Mouse (Mus musculus): ENCODE data around the gene Tmc6. TPM values are rescaled to one million over a fixed set of nuclear protein-coding genes. Genes with fewer than 3 reads are reported as not detected.

The Tmc6 gene
- polyA plus RNA-seq, 1 experiment from 2014 or later: 62.1 TPM

DNA sequence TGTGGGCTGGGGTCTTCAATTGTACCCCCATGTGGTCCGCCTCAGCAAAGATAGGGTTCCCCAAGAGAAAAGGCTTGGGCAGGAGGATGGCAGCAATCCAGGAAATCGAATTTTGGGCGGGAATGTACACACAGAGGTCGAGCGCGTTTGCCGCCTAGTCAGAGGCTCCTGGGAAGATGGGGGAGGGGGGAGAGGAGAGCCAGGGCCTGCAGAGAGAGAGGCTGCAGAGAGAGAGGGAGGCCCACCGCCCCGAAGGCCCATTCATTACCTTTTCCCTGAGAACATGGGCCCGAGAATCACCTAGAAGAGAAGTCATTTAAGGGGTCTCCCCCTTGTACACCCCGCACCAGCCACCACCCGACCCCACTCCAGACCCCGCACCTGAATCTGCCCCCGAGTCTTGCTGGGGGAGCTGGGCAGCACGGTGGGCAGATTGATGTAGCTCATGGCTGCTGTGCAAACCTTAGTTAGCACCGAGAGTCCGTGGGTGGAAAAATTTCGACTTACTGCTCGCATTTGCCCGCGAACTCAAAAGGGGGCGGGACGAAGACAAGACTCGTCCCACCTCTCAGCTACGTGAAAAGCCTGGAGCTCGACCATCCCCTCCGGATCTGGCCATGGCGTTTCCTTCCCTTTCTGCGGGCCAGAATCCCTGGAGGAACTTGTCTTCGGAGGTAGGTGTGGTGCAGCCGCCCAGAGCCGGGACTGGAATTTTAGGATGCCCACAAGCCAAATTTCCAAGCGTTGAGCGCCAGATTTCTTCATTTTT, 43.5 kb upstream of the Tmc6 start, which contains the start of the genes Afmid and Tk1:
Gene Afmid (plus strand): TSS at position 592 of the 769 bp plus-strand sequence.
Gene Tk1 (minus strand): TSS at position 760 of the 769 bp plus-strand sequence.
- Histone ChIP-seq H3K27ac (ENCODE audit: low read depth, low read length) (peak within 1 kb of the TSS; percentile 95), H3K27me3 (replicated peaks; ENCODE audit: control insufficient read depth, insufficient read depth, low read length) (no peaks in the 10 kb centered on the region), H3K4me3 (ENCODE audit: low read depth, low read length) (peak within 1 kb of the TSS; percentile 68), H3K4me1 (replicated peaks; ENCODE audit: control insufficient read depth, insufficient read depth, low read length) (peaks cover 60% of the 10 kb centered on the region), H3K9ac (ENCODE audit: low read depth, low read length) (peak within 1 kb of the TSS; percentile 97), H3K9me3 (ENCODE audit: control insufficient read depth, low read length) (no peaks in the 10 kb centered on the region), H3K4me2 (peak within 1 kb of the TSS; percentile 98), H3K36me3 (ENCODE audit: control insufficient read depth, insufficient read depth, low read length) (peaks cover 30% of the 10 kb centered on the region)
- DNase-seq (ENCODE audit: low spot score) (peak; percentile 83), ATAC-seq (replicated peaks; ENCODE audit: low FRiP score) (peak; percentile 61)
- under 1% methylated on average over 34 of the region's 34 CpGs for WGBS

DNA sequence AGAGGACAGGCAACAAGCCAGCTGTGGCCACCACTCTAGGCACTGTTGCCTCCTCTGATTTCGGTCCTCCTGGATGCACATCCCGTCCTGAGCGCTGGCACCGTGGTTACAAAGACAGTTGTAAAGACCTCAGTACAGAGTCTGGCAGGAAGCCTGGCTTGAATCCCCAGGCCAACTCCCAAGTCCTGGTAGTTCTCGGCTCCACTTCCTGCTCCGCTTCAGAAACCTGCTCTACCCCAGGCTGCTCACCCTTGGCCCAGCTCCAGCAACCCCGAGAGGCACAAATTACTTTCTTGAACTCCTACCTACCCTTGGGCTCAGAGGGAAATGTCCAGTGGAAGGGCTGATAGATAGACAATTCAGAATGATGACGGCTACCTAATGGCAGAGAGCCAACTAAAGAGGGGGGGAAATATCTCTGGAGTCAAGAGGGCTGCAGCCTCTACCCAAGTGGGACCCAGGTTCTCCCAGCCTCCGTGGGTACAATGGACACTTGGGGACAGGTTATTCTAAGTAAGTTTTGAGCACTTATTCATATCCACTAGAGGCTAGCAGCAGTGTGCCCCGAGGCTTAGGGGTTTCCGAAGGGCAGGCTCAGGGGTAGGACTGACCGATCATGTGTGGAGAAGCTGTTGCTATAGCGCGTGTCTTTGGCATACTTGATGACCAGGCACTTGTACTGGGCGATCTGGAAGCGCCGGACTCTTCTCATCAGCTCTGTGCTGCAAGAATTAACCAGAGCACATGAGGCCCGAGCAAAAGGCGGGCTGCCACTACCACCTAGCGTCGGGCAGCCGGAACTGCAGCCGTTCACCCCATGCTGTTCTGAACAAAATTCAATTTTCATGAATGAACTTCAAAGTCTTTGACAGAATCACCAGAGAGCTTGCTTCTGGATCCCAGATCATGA, 42.3 kb upstream of the Tmc6 start:
- Histone ChIP-seq H3K27me3 (replicated peaks; ENCODE audit: control insufficient read depth, insufficient read depth, low read length) (no peaks in the 10 kb centered on the region), H3K4me2 (peak overlapping the region; percentile 98), H3K4me3 (ENCODE audit: low read depth, low read length) (peak overlapping the region; percentile 68), H3K36me3 (ENCODE audit: control insufficient read depth, insufficient read depth, low read length) (peaks cover 30% of the 10 kb centered on the region), H3K4me1 (replicated peaks; ENCODE audit: control insufficient read depth, insufficient read depth, low read length) (peaks cover 48% of the 10 kb centered on the region), H3K9me3 (ENCODE audit: control insufficient read depth, low read length) (no peaks in the 10 kb centered on the region), H3K27ac (ENCODE audit: low read depth, low read length) (peak overlapping the region; percentile 95), H3K9ac (ENCODE audit: low read depth, low read length) (peak overlapping the region; percentile 97)
- 20% methylated on average over 23 of the region's 23 CpGs for WGBS
- ATAC-seq (replicated peaks; ENCODE audit: low FRiP score) (peak; percentile 59), DNase-seq (ENCODE audit: low spot score) (peak; percentile 80)

GRCm38 (mm10) chr11:117823411-117823810, 41.4 kb upstream of the Tmc6 start:
- peak overlapping the region; percentile 11; the same call in 1 of the 2 replicates for H3K27ac ChIP-seq (ENCODE audit: low read depth, low read length)
- DNase-seq (ENCODE audit: low spot score): no peak
- peaks cover 38% of the 10 kb centered on the region for H3K4me1 ChIP-seq (replicated peaks; ENCODE audit: control insufficient read depth, insufficient read depth, low read length)
- peaks cover 36% of the 10 kb centered on the region for H3K36me3 ChIP-seq (ENCODE audit: control insufficient read depth, insufficient read depth, low read length)
- 93% methylated on average over 6 of the region's 6 CpGs for WGBS
- peak overlapping the region; percentile 98 for H3K4me2 ChIP-seq
- ATAC-seq (replicated peaks; ENCODE audit: low FRiP score): no peak
- peak overlapping the region; percentile 97; the same call in 1 of the 2 replicates for H3K9ac ChIP-seq (ENCODE audit: low read depth, low read length)
- no peaks in the 10 kb centered on the region for H3K27me3 ChIP-seq (replicated peaks; ENCODE audit: control insufficient read depth, insufficient read depth, low read length)
- H3K9me3 ChIP-seq (ENCODE audit: control insufficient read depth, low read length): no peaks in the 10 kb centered on the region
- peak overlapping the region; percentile 68 for H3K4me3 ChIP-seq (ENCODE audit: low read depth, low read length)

DNA sequence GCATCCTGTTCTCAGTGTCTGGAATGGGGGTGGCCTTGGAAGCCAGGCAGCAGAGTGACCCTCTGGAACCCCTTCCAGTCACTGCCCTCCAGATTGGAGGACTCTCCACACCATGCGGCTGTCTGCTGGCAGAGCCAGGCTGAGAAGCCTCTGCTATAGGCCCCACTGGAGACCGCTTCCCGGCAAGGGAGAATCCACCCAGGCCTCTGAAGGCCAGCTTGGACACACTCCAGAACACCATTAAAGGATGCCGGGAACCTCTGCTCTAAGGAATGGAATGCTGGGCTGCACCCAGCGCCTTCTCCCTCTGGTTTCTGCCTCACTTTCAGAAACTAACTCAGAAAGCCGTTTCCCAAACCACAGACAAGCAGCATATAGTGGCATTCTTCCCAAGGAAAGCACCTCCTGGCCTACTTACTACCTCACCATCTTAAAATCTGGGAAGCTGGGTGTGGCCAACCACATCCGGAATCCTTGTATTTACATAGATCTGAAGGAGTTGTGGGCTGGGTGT, 40.8 kb upstream of the Tmc6 start:
- WGBS: 89% methylated on average over 7 of the region's 7 CpGs
- H3K9ac ChIP-seq (ENCODE audit: low read depth, low read length): peak overlapping the region; percentile 25; the same call in 1 of the 2 replicates
- H3K9me3 ChIP-seq (ENCODE audit: control insufficient read depth, low read length): no peaks in the 10 kb centered on the region
- H3K4me2 ChIP-seq: peak overlapping the region; percentile 98
- peaks cover 42% of the 10 kb centered on the region for H3K36me3 ChIP-seq (ENCODE audit: control insufficient read depth, insufficient read depth, low read length)
- H3K4me1 ChIP-seq (replicated peaks; ENCODE audit: control insufficient read depth, insufficient read depth, low read length): peaks cover 32% of the 10 kb centered on the region
- ATAC-seq (replicated peaks; ENCODE audit: low FRiP score): no peak
- no peak for DNase-seq (ENCODE audit: low spot score)
- no peaks in the 10 kb centered on the region for H3K27me3 ChIP-seq (replicated peaks; ENCODE audit: control insufficient read depth, insufficient read depth, low read length)
- H3K27ac ChIP-seq (ENCODE audit: low read depth, low read length): no peak overlapping the region
- no peak overlapping the region for H3K4me3 ChIP-seq (ENCODE audit: low read depth, low read length)

DNA sequence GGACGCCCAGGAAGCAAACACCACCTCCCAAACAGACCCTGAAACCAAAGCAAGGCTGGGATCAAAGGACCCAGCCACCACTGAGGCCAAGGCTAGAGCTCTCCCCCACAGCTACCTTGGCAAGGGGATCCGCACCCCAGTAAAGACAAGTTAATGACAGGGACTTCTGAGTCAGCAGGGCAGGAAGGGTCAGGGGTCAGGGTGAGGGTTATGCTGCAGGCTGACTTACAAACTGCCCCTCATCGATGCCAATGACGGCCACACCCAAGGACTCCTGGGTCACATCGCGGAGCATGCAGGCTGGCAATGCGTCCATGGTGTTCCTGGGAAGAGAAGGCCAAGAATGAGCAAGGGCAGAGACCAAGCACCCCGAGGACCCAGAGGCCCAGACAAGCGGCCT, 39.9 kb upstream of the Tmc6 start:
- DNase-seq (ENCODE audit: low spot score) (no peak), ATAC-seq (replicated peaks; ENCODE audit: low FRiP score) (no peak)
- Histone ChIP-seq H3K4me3 (ENCODE audit: low read depth, low read length) (no peak overlapping the region), H3K36me3 (ENCODE audit: control insufficient read depth, insufficient read depth, low read length) (peaks cover 45% of the 10 kb centered on the region), H3K27me3 (replicated peaks; ENCODE audit: control insufficient read depth, insufficient read depth, low read length) (no peaks in the 10 kb centered on the region), H3K27ac (ENCODE audit: low read depth, low read length) (0 out of 2 replicates have a peak overlapping the region, but pooled peaks have one; percentile 1), H3K4me1 (replicated peaks; ENCODE audit: control insufficient read depth, insufficient read depth, low read length) (peaks cover 23% of the 10 kb centered on the region), H3K9ac (ENCODE audit: low read depth, low read length) (no peak overlapping the region), H3K4me2 (no peak overlapping the region), H3K9me3 (ENCODE audit: control insufficient read depth, low read length) (no peaks in the 10 kb centered on the region)
- WGBS: 86% methylated on average over 9 of the region's 9 CpGs

GRCm38 (mm10) chr11:117820173-117820572, 38.2 kb upstream of the Tmc6 start:
- ATAC-seq (replicated peaks; ENCODE audit: low FRiP score) (no peak), DNase-seq (ENCODE audit: low spot score) (no peak)
- H3K36me3 ChIP-seq (ENCODE audit: control insufficient read depth, insufficient read depth, low read length): peaks cover 51% of the 10 kb centered on the region
- H3K4me2 ChIP-seq: no peak overlapping the region
- H3K4me3 ChIP-seq (ENCODE audit: low read depth, low read length): no peak overlapping the region
- H3K9ac ChIP-seq (ENCODE audit: low read depth, low read length): no peak overlapping the region
- WGBS: 91% methylated on average over 7 of the region's 7 CpGs
- no peaks in the 10 kb centered on the region for H3K9me3 ChIP-seq (ENCODE audit: control insufficient read depth, low read length)
- H3K27ac ChIP-seq (ENCODE audit: low read depth, low read length): no peak overlapping the region
- H3K27me3 ChIP-seq (replicated peaks; ENCODE audit: control insufficient read depth, insufficient read depth, low read length): no peaks in the 10 kb centered on the region
- H3K4me1 ChIP-seq (replicated peaks; ENCODE audit: control insufficient read depth, insufficient read depth, low read length): peaks cover 17% of the 10 kb centered on the region

DNA sequence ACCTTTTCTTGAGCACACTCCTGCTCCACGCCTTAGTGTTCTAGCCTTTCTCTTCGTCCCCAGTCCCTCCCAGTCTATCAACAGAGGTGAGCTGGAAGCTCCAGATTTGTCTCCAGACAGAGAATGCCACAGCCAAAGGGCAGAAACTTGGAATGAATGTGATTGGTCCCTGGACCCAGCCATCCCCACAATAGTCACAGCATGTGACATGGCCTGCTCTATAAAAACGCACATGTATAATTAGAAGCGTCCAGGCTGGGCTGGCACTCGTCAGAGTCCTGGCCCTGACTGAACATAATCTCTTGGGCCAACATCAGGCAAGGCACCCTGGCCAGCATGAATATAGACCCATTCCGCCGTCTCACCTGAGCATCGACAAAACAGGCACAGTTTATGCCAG, 37.1 kb upstream of the Tmc6 start:
- H3K4me2 ChIP-seq: no peak overlapping the region
- no peaks in the 10 kb centered on the region for H3K9me3 ChIP-seq (ENCODE audit: control insufficient read depth, low read length)
- peaks cover 59% of the 10 kb centered on the region for H3K36me3 ChIP-seq (ENCODE audit: control insufficient read depth, insufficient read depth, low read length)
- H3K9ac ChIP-seq (ENCODE audit: low read depth, low read length): no peak overlapping the region
- H3K27ac ChIP-seq (ENCODE audit: low read depth, low read length): no peak overlapping the region
- no peak overlapping the region for H3K4me3 ChIP-seq (ENCODE audit: low read depth, low read length)
- no peaks in the 10 kb centered on the region for H3K27me3 ChIP-seq (replicated peaks; ENCODE audit: control insufficient read depth, insufficient read depth, low read length)
- ATAC-seq (replicated peaks; ENCODE audit: low FRiP score) (no peak), DNase-seq (ENCODE audit: low spot score) (no peak)
- H3K4me1 ChIP-seq (replicated peaks; ENCODE audit: control insufficient read depth, insufficient read depth, low read length): peaks cover 13% of the 10 kb centered on the region
- WGBS: 83% methylated on average over 8 of the region's 8 CpGs

- Histone ChIP-seq H3K4me1 (replicated peaks; ENCODE audit: control insufficient read depth, insufficient read depth, low read length) (peaks cover 3% of the 10 kb centered on the region), H3K4me3 (ENCODE audit: low read depth, low read length) (no peak overlapping the region), H3K9me3 (ENCODE audit: control insufficient read depth, low read length) (no peaks in the 10 kb centered on the region), H3K36me3 (ENCODE audit: control insufficient read depth, insufficient read depth, low read length) (peaks cover 55% of the 10 kb centered on the region), H3K27me3 (replicated peaks; ENCODE audit: control insufficient read depth, insufficient read depth, low read length) (no peaks in the 10 kb centered on the region), H3K27ac (ENCODE audit: low read depth, low read length) (no peak overlapping the region), H3K4me2 (no peak overlapping the region), H3K9ac (ENCODE audit: low read depth, low read length) (no peak overlapping the region)
- ATAC-seq (replicated peaks; ENCODE audit: low FRiP score): peak; percentile 42; the same call in 1 of the 2 replicates
- DNase-seq (ENCODE audit: low spot score): no peak
- WGBS: 88% methylated on average over 13 of the region's 13 CpGs
These were observed 34.5 kb upstream of the Tmc6 start for GRCm38 (mm10) chr11:117816389-117816996.

Measured in liver, embryonic 11.5 days (tissue).